Mouse (Mus musculus): ENCODE data around the gene Vwa8. TPM values are rescaled to one million over a fixed set of nuclear protein-coding genes. Genes with fewer than 3 reads are reported as not detected.

Gene Vwa8
- total RNA-seq, 1 experiment from 2014 or later, result 8.4 TPM

DNA sequence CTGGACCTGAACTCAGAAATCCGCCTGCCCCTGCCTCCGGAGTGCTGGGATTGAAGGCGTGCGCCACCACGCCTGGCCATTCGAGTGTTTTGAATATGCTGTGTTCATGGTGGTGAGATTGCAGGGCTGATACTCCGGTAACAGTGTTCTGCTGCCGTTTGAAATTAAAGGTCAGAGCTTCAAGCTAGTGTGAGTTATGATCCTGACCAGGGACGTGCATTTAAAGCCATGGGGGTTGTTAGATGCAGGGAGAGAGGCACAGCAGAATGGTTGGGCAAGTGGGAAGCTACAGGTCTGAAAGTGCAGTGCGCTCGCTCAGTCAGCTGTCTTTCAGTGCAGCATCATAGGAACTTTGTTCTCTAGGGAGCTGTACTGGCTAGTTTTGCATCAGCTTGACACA is 271.8 kb downstream of the Vwa8 start:
- no peak for ATAC-seq (replicated peaks; ENCODE audit: insufficient number of reproducible peaks, low FRiP score, low TSS enrichment, poor library complexity, severe bottlenecking)

GRCm38 (mm10) chr14:79123466-79123865 is 274.6 kb downstream of the Vwa8 start:
- peak; percentile 64 for ATAC-seq (replicated peaks; ENCODE audit: insufficient number of reproducible peaks, low FRiP score, low TSS enrichment, poor library complexity, severe bottlenecking)

DNA sequence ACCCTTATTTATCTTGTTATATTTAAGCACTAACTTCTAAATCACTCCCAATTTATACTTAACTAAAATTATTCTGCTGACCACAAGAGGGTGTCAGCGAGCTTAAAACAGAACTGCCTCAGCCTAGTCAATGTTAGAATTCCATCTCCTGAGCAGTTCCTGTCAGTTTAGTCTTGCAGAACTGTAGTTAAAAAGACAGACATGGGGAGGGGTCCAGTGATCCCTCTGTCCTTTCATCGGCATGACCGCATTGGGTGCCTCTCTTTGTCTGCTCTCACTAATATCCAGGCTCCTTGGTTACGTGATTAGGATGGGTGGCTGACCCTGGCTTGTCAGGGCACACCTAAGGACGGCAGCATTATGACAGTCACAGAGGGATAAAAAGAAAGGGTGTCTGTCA is 275.8 kb downstream of the Vwa8 start:
- no peak for ATAC-seq (replicated peaks; ENCODE audit: insufficient number of reproducible peaks, low FRiP score, low TSS enrichment, poor library complexity, severe bottlenecking)

DNA sequence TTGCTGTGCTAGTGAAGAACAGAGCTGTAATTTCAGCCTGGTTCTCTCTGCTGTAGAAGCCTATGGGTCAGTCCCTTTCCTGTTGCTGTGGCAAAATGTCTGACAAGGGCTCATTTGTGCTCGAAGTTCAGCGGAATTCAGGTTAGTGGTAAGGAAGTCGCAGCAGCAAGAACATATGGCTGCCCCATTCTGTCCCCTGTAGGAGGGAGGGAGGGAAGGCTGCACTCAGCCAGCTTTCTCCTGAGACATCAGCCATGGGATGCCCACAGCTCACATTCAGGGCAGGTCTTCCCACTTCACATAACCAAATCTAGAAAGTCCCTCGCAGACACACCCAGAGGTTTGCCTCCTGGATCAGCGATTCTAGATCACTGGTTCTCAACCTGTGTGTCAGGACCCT is 277.3 kb downstream of the Vwa8 start:
- ATAC-seq (replicated peaks; ENCODE audit: insufficient number of reproducible peaks, low FRiP score, low TSS enrichment, poor library complexity, severe bottlenecking), result 0 out of 2 replicates have a peak, but pooled peaks have one; percentile 38

GRCm38 (mm10) chr14:79134891-79135334 is 286.1 kb downstream of the Vwa8 start:
- ATAC-seq (replicated peaks; ENCODE audit: insufficient number of reproducible peaks, low FRiP score, low TSS enrichment, poor library complexity, severe bottlenecking), result no peak

- ATAC-seq (replicated peaks; ENCODE audit: insufficient number of reproducible peaks, low FRiP score, low TSS enrichment, poor library complexity, severe bottlenecking), result no peak
Observed at GRCm38 (mm10) chr14:79135441-79135840, 286.6 kb downstream of the Vwa8 start.

- ATAC-seq (replicated peaks; ENCODE audit: insufficient number of reproducible peaks, low FRiP score, low TSS enrichment, poor library complexity, severe bottlenecking), result no peak
Observed at GRCm38 (mm10) chr14:79136585-79136984, 287.7 kb downstream of the Vwa8 start.

GRCm38 (mm10) chr14:79137100-79137499 is 288.2 kb downstream of the Vwa8 start:
- no peak for ATAC-seq (replicated peaks; ENCODE audit: insufficient number of reproducible peaks, low FRiP score, low TSS enrichment, poor library complexity, severe bottlenecking)

DNA sequence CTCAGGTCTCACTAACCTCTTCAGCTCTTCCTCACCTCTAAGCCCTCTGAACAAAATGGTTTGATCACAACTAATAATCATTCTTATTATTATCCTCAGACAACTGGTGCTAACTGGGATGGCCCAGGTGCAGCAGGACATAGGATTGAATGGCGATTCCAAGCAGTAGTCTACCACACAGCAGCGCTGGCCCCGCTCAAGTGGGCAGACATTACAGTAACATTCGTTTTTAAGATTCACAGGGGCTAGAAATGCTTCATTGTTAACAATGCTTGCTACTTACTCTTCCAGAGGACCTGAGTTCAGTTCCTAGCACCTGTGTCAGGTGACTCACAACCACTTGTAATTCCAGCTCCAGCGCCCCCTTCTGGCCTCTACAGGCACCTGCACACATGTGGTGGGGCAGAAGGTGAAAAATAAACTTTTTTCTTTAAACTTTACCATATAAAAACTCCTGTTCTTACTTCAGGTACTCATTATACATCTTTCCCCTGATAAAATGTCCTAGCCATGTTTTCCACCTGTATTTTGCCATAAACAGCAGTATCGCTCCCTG is 290.3 kb downstream of the Vwa8 start:
- ATAC-seq (replicated peaks; ENCODE audit: insufficient number of reproducible peaks, low FRiP score, low TSS enrichment, poor library complexity, severe bottlenecking), result no peak

DNA sequence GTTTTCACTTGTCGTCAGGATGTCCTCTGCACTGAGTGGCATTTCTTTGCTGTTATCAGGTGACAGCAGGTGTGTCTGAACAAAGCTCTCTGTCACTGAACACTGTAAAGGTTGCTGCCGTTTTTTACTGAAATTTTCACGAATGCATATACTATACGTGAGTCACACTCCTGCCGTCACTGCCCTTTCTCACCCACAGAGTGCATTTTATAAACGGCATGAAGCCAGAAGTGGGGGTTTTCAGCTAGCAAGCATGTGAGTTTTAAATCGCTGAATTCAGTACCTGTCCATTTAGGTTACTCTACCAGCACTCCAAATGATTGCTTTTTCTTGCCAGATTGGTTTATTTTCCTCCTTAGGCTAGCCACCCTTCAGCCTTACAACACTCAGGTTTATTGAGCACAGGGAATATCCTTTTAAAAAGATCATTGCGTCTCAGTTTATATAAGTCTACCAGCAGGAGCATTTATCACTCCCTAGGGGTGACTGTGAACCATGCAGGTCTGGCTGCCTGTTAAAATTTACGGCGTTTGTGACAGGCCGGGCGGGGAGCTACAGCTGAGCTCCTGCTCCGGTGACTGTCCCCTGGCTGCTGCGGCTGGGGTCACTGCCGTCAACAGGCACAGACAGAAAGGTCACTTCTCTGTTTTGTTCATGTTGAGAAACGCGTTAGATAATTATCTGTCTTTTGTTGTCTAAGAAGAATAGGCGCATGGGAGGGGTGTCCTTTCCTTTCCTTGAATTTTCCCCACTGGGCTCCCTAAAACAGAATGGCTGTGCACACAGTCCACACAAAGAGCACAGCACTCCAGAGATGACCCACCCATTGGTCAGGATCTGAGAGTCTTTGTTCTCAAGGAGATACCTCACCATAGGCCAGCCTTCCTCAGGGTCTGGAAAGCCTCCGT is 291.3 kb downstream of the Vwa8 start:
- ATAC-seq (replicated peaks; ENCODE audit: insufficient number of reproducible peaks, low FRiP score, low TSS enrichment, poor library complexity, severe bottlenecking), result no peak

GRCm38 (mm10) chr14:79140826-79141219 is 292.0 kb downstream of the Vwa8 start:
- ATAC-seq (replicated peaks; ENCODE audit: insufficient number of reproducible peaks, low FRiP score, low TSS enrichment, poor library complexity, severe bottlenecking), result no peak

DNA sequence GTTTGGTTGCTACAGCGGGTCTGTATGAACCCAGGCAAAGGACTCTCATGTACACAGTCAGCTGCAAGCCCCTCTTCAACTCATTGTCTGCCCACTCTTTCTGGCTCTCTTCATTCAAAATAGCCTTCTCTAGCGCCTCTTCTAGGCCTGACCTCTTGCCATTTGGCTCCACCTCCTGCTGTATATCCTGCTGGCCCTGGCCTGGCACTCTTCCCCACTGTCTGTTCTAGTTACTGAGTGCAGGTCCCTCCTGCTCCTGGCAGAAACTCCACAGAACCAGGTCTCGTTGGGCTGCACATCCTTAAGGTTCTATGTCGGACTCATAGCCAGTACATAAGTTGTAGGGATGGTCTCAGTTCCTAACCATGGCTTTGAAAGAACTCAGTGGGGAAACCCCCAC is 293.5 kb downstream of the Vwa8 start:
- no peak for ATAC-seq (replicated peaks; ENCODE audit: insufficient number of reproducible peaks, low FRiP score, low TSS enrichment, poor library complexity, severe bottlenecking)

GRCm38 (mm10) chr14:79143696-79144095 is 294.8 kb downstream of the Vwa8 start:
- ATAC-seq (replicated peaks; ENCODE audit: insufficient number of reproducible peaks, low FRiP score, low TSS enrichment, poor library complexity, severe bottlenecking), result no peak

DNA sequence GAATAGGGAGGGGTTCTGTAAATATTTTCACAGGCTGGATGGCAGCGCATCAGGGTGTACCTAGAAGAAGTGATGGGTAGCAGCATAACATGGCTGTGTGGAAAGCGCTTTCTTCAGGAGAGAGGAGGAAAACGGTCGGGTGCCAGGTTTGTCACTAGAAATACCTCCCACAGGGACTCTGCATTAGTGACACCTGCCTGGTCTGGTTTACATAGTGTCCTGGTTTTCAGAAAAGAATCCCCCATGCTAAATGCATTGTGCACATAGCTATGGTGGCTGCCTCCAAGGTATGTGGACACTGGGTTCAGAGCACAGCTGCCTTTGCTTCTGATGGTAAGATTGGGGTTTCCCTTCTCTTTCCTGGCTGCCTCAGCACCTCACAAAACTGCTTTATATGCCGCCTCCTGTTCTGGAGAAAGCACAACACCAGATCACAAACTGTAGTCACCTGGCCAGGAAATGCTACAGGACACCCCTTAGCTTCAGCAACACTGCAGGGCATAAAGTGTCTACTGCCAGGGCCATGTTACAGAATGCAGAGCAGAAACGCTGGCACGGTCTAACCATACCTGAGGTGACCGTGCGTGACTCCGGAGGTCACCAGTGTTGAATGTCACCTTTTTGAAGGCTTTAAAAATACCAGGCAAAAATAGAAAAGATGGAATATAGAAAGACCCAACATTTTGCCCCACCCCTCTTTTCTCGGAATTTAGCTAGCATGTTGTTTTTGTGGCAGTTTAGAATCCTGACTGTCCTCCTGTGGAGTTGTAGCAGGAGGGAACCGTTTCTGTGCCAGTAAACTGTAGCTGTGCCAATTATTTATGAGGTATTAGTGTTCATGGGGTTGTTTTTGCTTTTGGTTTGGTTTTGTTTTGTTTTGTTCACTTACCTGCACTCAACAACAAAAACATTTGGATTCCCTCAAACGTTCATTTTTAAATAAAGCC is 295.7 kb downstream of the Vwa8 start:
- no peak for ATAC-seq (replicated peaks; ENCODE audit: insufficient number of reproducible peaks, low FRiP score, low TSS enrichment, poor library complexity, severe bottlenecking)

- ATAC-seq (replicated peaks; ENCODE audit: insufficient number of reproducible peaks, low FRiP score, low TSS enrichment, poor library complexity, severe bottlenecking), result no peak
Observed at GRCm38 (mm10) chr14:79151711-79152110, 302.9 kb downstream of the Vwa8 start.

DNA sequence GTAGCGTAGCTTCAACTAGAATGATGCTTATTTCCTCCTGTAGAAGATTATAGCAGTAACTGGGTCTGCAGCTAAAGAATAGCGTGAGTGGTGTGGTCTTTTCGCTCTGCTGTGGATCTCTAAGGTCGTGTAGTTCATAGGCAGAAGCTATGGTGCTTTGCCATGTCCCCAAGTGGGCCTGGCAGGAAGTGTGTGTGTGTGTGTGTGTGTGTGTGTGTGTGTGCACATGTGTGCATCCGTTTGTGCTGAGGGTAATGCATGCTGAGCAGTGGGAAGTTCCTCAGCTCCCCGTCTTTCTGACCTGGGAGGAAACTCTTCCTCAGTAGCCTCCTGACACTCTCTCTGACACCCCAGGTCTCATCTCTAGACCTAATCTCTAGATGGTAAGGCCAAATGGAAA is 305.0 kb downstream of the Vwa8 start:
- no peak for ATAC-seq (replicated peaks; ENCODE audit: insufficient number of reproducible peaks, low FRiP score, low TSS enrichment, poor library complexity, severe bottlenecking)

DNA sequence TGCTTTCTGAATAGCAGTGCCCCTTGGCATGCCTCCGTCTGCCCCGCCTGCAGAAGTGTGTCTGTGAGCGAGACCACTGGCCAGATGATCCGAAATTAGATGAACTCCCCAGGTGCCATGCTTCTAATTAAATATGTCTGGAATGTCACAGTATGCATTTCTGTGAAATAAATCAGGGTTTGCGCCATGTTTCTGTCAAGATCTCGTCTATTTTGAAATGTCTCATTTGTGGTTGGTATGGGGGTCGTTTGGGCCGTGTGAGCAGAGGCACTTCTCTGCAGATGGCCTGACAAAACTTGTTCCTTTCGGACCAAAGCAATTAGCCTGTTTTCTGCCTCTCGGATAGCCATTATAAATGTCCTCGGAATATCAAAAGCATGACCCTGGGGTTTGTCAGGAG is 306.1 kb downstream of the Vwa8 start:
- no peak for ATAC-seq (replicated peaks; ENCODE audit: insufficient number of reproducible peaks, low FRiP score, low TSS enrichment, poor library complexity, severe bottlenecking)

- no peak for ATAC-seq (replicated peaks; ENCODE audit: insufficient number of reproducible peaks, low FRiP score, low TSS enrichment, poor library complexity, severe bottlenecking)
Observed at GRCm38 (mm10) chr14:79156526-79157411, 307.9 kb downstream of the Vwa8 start.

Measured in monocyte, adult 5-6 weeks (primary cell).